Mouse (Mus musculus) ovary, adult 18-20 months (tissue): Measurements from ENCODE around the gene Fam114a1.
A peak's percentile ranks its signal among the peaks of the same experiment; 100 is the strongest.

Experiments
- DNase-seq: peaks from one replicate; pipeline ENCODE4 v3.0.0; 2022; ENCODE audit warnings: low spot score, mixed read lengths

Fam114a1 gene

DNA sequence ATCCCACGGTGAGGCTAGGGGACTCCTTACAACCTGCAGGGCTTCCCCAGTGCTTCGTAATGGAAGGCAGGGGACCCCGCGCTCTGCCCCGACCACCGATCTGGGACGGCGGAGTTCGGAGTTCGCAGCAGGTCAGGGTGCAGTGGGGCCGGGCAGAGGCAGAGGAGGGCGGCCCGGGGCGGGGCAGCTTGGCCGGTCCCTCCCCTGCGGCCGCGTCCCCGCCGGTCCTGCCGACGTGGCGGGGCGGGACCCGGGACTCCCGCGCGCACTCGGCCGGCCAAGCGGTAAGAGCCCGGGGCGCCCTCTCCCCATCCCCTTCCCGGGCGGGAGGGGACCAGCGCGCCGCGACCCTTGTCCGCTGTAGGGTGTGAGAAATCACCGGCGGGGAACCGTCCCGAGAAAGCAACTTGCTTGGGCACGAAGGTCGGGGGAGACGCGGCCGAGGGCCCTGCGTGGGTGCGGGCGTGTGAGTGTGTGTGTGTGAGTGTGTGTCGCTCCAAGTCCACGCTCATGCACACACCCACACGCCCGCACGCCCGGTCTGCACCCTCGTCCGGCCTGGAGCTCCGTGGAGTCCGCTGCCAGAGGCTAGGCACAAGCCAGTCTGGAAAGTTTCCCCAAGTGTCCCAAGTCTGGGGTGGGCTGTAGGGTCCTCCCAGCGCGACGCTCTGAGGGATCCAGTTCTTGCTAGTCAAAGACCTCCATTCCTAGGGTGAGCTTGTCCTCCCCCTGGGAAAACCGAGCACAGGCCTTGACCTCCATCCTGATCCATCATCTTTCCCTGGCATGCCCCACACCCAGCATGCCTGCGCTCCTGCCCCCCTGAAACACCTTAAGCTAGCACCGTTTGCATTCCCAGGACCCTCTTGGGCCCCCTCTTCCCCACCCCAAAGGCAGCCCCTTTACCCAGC, at the start of gene Fam114a1:
TSS of gene Fam114a1 (plus strand) at position 211 of the 911 bp plus-strand sequence.
- peak; percentile 76 for DNase-seq

DNA sequence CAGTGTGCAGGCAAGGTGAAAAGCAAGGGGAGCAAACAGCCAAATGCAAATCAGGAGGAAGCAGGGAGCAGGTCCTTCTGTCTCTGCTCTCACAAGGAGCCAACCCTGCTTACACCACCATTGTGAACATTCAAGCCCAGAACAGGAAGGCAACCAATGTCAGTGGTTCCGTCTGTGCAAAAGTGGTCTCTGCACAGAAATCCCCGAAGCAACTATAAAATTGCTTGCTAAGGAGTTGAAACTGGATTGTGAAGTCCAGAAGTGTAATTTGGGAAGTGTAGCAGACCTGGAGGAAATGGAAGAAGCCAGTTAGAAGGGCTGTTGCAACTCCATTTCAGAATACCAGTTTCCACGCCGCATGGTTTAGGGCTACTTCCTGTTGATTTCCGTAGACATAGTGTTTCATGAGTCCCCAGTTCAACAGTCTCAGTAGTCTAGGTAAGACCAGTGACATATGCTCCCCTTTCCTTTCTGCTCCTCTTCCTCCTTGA, 46.9 kb upstream of the Fam114a1 start:
- no peak for DNase-seq

DNA sequence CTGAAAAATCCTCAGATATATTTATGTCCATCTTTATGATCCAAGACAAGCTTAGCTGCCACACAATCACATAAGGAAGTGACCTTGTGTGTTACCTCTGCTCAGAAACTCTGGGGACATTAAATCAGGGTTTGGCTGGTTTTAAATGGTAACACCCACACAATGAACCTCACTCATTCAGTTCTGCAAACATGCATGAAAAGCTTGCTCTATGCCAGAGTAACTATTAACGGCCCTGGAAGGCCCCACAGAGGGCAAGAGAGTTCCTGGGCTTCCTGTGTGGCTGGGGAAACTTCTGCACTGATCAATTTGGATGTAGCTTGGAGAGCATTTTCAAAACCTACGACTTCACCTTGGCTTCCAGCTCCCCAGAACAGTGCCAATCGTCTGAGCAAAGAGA, 37.7 kb upstream of the Fam114a1 start:
- no peak for DNase-seq

DNA sequence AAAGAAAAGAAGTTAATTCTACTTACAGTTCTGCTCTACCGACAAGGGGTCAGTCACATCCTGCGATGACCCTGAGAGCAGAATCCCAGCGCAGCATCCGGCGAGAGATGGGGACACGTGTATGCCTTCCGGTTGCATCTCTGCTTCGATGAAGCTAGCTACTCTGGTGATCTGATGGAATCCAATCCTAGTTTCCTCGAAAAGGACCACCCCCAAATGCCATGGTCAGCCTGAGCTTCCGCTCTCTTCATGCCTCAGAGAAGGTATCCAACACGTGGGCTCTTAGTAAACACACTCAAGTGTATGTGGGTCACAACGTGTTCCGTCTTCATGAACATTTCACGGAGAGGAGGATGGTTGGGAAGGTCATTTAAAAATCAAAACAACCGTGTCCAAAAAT, 37.1 kb upstream of the Fam114a1 start:
- no peak for DNase-seq

DNA sequence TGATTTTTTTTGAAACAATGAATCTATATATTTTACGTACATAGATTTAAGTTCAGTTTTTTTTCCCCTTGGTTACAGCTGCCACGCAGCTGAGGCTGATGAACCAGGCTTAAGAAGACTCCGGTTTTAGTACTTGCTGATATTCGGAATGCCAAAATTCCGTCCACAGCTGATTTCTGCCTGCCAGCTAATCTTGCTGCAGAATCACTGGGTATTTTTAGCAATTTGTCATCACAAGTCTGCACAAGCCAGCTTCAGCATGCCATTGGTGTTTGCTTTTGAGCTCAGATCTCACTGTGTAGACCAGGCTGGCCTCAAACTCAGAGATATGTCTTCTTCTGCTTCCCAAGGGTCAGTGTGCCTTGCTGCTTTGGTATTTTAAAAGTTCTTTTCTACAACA, 18.4 kb upstream of the Fam114a1 start:
- no peak for DNase-seq

DNA sequence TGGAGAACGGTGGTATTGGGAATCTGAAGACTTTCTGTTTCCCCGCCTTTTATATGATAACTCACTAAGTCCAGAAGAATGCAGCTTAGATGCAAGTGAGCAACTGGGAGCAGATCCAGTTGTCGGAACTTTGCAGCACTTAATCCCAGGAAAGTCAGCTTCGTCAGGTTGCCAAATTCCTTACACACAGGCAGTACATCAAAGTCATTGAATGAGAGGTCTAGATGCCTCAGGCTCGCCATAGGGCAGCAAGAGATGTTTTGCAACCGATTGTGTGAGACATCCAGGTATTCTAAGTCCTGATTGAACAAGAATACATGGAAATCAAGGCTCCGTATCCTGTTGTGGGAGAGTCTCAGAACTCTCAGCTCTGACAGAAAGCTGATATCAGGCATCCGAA, 14.9 kb upstream of the Fam114a1 start:
- DNase-seq, result no peak

DNA sequence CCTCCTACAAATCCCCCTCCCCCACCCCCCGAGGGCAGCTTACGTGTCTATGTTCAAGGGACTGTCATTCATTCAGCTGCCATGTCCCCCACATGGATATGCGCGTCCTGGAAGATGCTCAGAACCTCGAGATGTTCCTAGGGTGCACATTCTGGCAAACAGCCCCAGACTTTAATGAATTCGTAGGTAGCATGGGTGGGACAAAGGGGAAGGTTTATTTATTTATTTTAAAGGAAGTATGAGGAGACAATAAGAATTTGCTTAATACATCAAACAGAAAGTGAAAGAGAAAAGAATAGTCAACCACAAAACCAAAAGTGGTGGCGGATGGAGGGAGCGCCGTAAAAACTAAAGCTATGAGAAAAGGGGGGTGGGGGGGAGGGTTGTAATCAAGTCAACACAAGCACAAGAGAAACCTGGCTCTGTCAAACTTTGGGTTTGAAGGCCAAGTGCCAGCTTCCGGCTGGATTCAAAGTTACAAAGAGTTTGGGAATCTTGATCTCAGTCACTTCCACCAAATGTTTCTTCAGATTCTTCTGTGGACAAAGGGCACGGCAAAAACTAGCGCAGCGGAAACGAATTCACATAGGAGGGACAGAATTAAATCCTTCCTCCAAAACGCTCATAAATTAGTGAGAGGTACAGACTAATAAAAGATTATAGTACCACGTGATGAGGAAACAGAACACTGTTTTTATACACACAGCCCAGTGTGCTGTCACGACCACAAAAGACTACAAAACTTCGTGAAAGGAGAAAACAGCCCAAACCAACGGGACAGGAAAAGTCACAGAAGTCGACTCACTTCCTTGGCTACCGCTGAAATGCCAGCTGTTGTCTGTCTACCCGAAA, 10.7 kb upstream of the Fam114a1 start:
- no peak for DNase-seq

DNA sequence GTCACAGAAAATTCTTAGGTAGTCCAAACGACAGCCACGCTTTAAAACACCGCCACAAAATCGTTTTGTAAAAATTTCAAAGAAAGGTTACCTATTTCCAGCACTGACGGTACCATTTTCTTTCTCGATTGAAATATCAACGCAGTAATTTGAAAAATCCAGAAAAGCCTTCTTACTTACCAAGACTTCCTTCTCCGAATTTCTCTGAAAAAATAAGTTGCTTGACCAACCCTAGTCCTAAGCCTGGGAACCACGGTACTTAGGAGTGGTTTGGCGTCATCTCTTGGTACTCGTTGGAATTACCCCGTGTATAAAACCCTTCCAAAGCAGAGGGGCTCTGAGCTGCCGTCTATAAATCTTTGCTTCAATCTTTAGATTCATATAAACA, 10.0 kb upstream of the Fam114a1 start, which contains the start of gene Tlr6:
TSS of gene Tlr6 (minus strand) at position 255 of the 388 bp plus-strand sequence.
- no peak for DNase-seq

DNA sequence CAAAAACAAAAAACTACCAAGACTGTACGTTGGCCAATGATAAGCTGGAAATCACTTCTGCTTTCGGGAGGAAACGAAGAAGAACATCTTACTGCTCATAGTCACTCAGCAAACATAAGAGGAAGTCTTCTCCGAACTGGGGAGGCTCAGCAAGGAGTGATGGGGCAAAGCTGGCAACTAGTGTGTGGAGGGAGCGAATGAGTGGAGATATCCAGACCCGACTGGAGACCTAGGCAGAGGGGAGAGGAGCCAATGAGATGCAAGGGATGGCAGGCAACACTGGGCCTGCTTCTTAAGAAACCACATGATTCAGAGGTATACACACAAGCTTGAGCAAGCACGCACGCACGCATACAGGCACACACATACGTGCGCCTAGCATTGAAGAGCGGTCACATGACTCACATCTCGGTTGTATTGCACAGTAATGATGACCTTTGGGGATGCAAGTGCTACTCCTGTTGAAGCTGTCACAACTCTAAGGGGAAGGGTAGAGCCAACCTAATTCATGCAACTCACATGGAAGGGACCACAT, 8.9 kb upstream of the Fam114a1 start:
- DNase-seq, result no peak

DNA sequence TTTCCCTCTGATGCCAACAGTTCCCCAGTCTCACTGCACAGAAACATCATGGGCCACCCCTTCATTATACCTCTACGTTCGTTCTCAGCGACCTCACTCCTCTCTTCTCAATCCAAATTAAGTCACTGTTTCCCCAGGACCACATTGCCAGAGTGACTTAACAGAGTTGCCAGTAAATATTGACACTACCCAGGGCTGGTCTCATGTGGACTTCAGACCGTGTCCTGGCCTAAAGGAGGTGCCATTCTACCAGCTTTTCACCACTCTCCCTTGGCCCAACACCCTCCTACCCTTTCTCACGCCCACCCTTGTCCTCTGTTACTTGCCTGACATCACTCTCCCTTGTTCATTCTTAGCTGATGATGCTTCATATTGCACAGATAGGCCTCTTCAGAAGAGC, 6.6 kb upstream of the Fam114a1 start:
- no peak for DNase-seq

DNA sequence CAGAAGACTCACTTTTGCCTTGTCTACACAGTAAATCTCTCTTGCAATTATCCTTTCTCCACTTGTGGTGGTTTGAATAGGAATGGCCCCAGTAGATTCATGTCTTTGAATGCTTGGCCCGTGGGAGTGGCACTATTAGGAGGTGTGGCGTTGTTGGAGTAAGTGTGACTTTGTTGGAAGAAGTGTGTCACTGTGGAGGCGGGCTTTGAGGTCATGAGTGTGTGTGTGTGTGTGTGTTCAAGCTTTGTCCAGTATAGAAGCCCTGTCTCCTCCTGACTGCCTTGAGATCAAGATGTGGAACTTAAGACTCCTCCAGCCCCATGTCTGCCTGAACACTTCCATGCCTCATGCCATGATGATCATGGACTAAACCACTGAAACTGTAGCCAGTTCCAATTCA, 6.1 kb upstream of the Fam114a1 start:
- no peak for DNase-seq

DNA sequence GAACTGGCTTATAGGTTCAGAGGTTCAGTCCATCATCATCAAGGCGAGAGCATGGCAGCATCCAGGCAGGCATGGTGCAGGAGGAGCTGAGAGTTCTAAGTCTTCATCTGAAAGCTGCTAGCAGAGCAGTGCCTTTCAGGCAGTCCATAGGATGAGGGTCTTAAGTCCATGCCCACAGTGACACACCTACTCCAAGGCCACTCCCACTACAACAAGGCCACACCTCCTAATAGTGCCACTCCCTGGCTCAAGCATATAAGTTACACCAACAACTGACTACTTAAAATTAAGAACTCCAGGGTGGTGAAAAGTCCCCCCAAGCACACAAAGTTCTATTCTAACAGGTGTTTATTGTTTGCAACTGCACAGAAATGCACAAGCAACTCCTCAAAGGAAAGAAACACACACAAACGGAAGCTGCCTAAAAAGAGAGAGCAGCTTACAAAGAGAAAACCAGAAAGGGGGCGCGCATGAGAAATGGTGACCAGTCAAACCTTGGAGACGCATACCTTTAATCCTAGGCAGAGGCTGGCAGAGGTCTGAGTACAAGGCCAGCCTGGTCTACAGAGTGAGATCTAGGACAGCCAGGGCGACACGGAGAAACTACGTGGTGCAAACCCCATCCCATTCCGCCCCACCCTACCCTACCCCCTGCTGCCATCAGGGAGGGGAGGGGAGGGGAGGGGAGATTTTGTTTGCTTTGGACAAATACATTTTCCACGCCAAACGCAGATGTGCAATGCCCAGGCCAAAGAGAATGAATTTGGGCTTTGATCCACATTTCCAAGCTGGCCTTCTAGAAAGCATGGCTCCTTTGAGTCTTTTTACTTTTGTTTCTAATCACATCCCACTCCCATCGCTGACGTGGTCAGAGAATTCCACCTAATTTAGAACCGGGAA, 660 bp upstream of the Fam114a1 start:
- peak; percentile 8 for DNase-seq

DNA sequence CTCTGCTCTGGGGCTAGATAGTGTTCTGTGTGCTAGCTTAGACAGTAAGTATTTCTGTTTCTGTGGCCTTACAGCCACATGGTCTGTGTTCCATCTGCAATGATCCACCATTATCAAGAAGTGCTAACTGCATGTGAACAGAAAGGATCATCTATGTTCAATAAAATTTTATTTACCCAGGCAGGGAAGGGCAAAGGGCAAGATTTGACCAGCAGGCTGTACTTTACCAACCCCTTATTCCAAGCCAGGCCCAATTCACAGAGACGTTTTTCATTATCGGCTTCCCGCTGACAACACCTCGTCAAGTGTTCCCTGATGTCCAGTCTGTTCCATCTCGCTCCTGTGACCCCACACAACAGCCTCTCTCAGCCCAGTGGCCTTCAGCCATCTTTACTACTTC, 5.2 kb downstream of the Fam114a1 start:
- no peak for DNase-seq

DNA sequence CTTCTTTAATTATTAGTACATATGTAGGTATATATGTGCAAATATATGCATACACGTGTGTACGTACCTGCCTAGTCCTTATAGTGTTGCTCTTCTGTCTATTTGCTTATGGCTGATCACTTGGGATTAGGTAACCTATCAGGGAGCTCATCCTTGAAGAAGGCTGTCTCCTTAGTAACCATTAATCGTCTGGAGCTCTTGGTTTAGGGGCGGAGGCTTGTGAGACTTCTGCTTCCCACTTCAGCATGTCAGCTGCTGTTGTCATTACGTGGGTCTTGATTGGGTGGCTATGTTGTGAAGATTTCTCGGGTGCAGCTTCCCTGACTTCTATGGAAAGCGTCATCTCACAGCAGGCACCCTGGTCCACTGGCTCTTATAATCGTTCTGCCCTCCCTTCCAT, 7.3 kb downstream of the Fam114a1 start:
- DNase-seq, result no peak

DNA sequence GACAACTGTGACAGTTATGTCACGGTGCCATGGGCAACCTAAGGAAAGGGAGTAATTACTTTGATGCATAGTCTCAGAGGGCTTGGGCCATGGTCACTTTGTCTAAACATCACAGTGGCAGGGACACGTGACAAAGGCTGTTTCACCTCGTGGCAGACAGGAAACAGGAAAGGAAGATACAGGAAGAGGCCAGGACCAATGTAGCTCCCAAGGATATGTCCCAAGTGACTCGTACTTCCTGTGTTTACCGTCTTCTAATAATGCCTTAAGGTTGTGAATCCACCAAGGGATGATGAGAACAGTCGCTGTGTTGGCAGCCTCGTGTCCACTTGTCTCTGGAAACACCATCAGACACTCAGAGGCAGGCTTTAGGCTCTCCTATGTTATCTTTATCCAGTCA, 16.1 kb downstream of the Fam114a1 start:
- DNase-seq, result no peak

DNA sequence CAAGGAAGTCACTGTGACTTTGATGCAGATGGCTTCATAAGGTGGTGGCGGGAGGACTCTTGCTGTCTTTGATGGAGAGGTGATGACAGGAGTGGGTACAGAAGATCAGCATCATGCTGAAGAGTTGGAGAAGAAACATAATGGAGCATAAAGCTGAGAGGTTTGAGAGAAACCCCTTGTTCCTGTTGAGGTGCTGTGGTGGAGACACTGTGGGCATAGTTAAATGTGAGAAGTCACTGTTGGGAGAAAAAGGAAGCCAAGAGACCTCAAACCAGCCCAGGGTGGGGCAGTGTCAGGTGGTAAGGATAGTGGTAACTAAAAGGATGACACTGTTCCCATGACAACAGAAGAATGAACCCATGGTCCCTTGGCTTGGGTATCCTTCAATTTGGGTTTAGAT, 20.1 kb downstream of the Fam114a1 start:
- no peak for DNase-seq

DNA sequence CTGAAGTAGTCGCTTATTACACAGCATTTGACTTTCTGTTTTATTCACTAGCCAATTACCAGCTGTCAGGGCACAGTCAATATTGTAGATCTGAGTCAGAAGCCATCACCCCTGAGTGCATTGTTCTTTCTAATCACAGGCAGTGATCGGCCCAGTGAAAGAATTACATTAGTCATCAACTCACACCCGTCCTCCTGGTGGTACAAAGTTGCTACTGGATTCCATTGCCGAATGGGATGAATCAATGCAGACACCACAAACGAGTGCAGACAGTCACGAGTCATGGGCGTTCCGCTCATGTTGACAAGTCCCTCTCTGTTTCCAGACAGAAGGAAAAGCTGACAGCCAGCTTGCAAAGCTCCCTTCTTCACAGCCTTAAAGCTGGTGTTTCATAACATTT, 22.7 kb downstream of the Fam114a1 start:
- DNase-seq, result no peak

DNA sequence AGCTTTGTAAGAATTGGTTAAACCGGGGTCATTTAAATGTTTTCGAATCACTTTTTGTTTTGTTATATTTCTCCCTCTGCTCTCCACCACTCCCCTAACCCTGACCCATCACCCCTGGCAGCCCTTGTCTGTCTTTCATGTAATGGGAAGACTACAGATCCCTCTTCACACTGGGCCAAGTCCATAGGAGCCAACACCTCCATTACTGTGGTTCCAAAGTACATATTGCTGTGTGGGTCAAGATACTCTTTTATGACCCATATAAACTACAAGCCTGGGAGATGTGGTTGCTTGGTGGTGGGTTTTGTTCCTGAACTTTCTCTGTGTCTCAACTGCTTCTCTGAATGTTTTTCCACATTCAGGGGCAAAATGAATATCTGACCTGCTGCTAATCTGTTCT, 25.5 kb downstream of the Fam114a1 start:
- DNase-seq, result no peak

DNA sequence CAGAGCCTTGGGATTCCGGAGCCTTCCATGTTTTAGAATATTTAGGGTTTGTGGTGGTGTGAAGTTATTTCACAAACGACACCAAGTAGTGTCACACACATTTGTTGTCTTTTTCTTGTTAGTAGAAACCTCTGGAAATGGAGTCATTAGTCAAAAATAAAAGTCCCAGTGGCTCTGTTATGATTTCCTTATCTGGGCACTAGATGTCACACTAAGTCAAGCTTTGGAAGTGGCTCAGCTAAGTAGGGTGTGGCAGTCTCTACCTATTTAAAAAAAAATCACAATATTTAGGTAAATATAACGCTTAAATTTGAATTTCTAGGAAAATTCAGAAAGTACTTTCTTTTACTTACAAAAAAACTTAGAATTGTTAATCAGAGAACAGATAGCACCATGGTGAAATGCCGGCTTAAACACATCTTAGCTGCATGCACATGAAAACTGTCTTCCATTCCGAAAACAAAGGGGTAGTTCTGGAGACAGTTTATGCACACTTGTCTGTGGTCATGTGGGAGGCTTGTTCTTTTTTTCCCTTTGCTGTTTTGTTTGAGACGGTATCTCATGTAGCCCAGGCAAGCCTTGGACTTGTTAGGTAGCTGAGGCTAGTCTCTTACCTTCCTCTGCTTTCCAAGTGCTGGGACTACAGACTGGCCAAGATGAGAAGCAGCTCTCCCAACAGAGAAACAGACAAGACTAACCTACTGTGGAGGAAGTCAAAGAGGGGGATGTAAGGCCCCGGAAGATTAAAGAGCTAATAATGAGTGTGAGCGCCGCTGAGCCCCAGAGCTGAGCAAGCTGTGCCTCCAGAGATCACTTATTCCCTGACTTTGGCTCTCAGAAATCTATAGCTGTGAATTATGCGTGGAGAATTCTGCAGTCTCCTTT, 33.3 kb downstream of the Fam114a1 start:
- DNase-seq, result no peak

DNA sequence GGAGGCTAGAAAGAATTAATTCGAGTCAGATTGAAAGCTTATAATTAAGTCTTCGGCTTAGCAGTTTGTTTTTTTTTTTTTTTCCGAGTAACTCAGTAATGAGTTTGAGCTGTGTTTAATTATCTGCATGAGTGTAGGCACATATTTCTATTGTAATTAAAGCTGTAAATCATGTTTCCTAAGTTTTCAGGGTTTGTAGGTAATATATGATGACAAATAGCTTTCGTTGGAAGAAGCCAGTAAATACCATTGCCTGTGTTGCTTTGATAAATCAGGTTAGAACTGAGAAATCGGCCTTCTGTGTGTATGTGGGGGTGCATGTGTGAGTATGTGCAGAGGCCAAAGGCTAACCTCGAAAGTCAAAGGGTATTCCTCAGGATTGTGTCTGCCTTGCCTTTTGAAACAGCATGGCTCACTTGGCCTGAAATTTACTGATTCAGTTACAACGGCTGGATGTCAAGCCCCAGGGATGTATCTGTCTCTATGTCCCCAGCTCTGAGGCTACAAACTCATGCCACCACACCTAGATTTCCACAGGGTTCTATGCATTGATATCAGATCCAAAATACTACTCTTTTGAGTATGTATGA, 34.2 kb downstream of the Fam114a1 start:
- no peak for DNase-seq
